Mouse (Mus musculus) liver, embryonic 15.5 days (tissue): ENCODE data around the gene Rdh9. TPM values are rescaled to one million over a fixed set of nuclear protein-coding genes. Genes with fewer than 3 reads are reported as not detected.

Experiments used
- polyA plus RNA-seq: library from polyadenylated mRNA; unstranded; fragments of >200 nt; fragmentation: Nextera tagmentation; extraction: Ambion mirVana; gene quantifications from 2 replicates; pipeline ENCODE4 v1.2.1, GENCODE M21; 2015

The Rdh9 gene
- polyA plus RNA-seq, 1 experiment from 2014 or later = not detected

Other genes with a start within 250 kb of the Rdh9 start
- 0.07 TPM in 1 of 2 replicates, not detected in the other for gene Nxph4, start 241.8 kb upstream of the Rdh9 start, polyA plus RNA-seq
- 23.2 and 31.1 TPM in 2 replicates for gene Lrp1, start 155.2 kb upstream of the Rdh9 start, polyA plus RNA-seq
- 14.3 and 15.6 TPM in 2 replicates for gene Stat6, start 133.4 kb upstream of the Rdh9 start, polyA plus RNA-seq
- 5.3 and 5.7 TPM in 2 replicates for gene Nemp1, start 109.5 kb upstream of the Rdh9 start, polyA plus RNA-seq
- 2.9 and 3.5 TPM in 2 replicates for gene Nab2, start 107.8 kb upstream of the Rdh9 start, polyA plus RNA-seq
- gene Myo1a, start 71.2 kb upstream of the Rdh9 start, polyA plus RNA-seq = 0.08 and 0.12 TPM in 2 replicates
- gene Tac2, start 51.9 kb upstream of the Rdh9 start, polyA plus RNA-seq = 15.3 and 18.4 TPM in 2 replicates
- 0.82 and 0.97 TPM in 2 replicates for gene Zbtb39, start 36.8 kb upstream of the Rdh9 start, polyA plus RNA-seq
- gene Gpr182, start 24.7 kb upstream of the Rdh9 start, polyA plus RNA-seq = 12.0 and 13.7 TPM in 2 replicates
- gene Rdh1, start 16.7 kb upstream of the Rdh9 start, polyA plus RNA-seq = 0.17 and 0.22 TPM in 2 replicates
- gene Rdh16f1, start 16.6 kb upstream of the Rdh9 start, polyA plus RNA-seq = 0.13 and 0.17 TPM in 2 replicates
- gene Rdh16, start 24.8 kb downstream of the Rdh9 start, polyA plus RNA-seq = 0.03 TPM in 1 of 2 replicates, not detected in the other
- 0.05 TPM in 1 of 2 replicates, not detected in the other for gene Rdh19, start 73.5 kb downstream of the Rdh9 start, polyA plus RNA-seq
- gene Rdh16f2, start 90.1 kb downstream of the Rdh9 start, polyA plus RNA-seq = 0.29 and 0.68 TPM in 2 replicates
- 8.8 and 15.7 TPM in 2 replicates for gene Rdh7, start 112.4 kb downstream of the Rdh9 start, polyA plus RNA-seq
- not detected in 2 replicates for gene Sdr9c7, start 122.1 kb downstream of the Rdh9 start, polyA plus RNA-seq
- 0.09 and 0.13 TPM in 2 replicates for gene Hsd17b6, start 231.2 kb downstream of the Rdh9 start, polyA plus RNA-seq
- gene Prim1, start 238.8 kb downstream of the Rdh9 start, polyA plus RNA-seq = 66.9 and 69.3 TPM in 2 replicates